Mouse (Mus musculus): ENCODE results near the gene Gns. TPM values are rescaled to one million over a fixed set of nuclear protein-coding genes. Genes with fewer than 3 reads are reported as not detected.
A peak's percentile ranks its signal among the peaks of the same experiment; 100 is the strongest.

The Gns gene
- total RNA-seq, 2 experiments from 2014 or later: 12.0 to 12.6 TPM

GRCm38 (mm10) chr10:121429089-121429488 is 64.2 kb downstream of the Gns start:
- peak; percentile 23 for ATAC-seq (replicated peaks; ENCODE audit: poor library complexity)

DNA sequence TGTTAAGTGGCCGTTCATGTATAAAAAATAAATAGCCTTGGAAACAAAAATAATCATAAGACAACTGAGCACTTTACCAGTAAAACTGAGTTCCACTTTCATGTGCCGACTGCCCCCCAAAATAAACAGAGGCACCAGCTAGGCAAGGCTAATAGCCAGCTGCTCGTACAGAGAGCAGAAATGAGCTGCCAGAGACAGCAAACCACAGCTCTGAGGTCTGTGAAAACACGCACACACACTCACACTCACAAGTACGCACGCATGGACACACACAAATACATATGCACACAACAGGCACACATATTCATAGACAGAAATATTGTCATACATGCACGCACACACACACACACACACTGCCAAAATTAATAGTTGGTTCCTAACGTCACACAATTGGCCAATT is 64.7 kb downstream of the Gns start:
- no peak for ATAC-seq (replicated peaks; ENCODE audit: poor library complexity)

GRCm38 (mm10) chr10:121429981-121430682 is 65.2 kb downstream of the Gns start:
- no peak for ATAC-seq (replicated peaks; ENCODE audit: poor library complexity)

DNA sequence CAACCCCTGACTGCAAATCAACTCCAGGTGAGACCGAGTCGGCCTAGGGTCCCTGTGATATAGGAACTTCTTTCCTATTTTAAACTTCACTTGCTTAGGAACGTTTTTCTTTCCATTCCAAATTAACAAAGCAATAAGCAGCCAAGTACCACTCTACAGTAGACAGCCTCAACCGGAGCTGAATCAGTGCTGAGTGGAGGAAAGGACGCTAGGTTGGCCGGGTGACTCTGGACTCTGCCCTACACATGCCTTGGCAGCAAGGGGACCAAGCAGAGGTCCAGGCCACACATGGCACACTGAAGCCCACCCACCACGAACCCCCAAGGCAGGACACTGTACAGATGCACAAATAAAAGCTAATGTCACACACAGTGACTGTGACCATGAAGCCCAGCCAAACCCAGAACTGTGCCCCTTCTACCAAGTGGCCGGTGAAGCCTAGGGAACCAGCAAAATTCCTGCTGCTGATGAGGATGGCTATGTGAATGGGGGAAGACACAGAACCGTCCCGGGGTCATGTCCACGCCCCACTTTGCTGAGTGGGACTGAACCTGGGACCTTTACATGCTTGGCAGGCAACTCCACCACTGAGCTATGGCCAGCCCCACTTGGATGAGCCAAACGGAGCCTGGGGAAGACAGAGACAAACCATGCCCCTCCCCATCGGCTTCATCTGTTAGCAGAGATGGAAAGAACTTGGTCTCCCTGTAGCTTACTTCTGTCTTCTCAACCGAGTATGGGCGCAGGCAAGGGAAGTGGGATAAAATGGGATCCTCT is 66.1 kb downstream of the Gns start:
- no peak for ATAC-seq (replicated peaks; ENCODE audit: poor library complexity)

GRCm38 (mm10) chr10:121432041-121432634 is 67.2 kb downstream of the Gns start:
- ATAC-seq (replicated peaks; ENCODE audit: poor library complexity): peak; percentile 32

- ATAC-seq (replicated peaks; ENCODE audit: poor library complexity): peak; percentile 59
Measured at GRCm38 (mm10) chr10:121432635-121433280, 67.9 kb downstream of the Gns start.

DNA sequence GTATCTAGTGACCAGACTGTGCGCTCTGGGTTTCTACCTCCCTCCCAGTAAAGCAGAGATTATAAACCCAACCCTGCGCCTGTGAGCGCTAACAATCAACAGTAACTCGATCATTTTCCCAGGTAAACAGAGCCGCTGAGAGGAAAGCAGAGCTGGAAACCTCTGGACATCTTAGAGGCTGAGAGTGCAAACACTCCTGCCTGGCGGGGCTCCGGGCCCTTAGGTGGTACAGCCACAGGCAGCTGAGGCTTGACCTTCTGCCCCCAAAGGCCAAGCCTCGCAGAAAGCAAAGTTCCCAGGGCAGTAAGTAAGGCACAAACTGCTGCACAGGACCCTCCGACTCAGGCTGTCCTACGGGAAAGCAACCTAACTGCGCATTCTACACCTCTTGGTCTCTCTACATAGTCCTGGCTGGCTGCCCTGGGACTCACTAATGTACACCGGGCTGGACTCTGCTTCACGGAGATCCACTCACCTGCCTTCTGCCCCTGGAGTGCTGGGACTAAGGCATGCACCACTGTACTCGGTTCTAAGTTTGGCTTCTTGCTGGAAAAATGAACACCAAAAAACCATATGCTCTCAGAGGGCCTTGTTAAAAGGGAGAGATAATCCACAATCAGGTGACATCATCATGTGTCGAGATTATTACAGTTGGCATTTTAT is 69.7 kb downstream of the Gns start:
- no peak for ATAC-seq (replicated peaks; ENCODE audit: poor library complexity)

DNA sequence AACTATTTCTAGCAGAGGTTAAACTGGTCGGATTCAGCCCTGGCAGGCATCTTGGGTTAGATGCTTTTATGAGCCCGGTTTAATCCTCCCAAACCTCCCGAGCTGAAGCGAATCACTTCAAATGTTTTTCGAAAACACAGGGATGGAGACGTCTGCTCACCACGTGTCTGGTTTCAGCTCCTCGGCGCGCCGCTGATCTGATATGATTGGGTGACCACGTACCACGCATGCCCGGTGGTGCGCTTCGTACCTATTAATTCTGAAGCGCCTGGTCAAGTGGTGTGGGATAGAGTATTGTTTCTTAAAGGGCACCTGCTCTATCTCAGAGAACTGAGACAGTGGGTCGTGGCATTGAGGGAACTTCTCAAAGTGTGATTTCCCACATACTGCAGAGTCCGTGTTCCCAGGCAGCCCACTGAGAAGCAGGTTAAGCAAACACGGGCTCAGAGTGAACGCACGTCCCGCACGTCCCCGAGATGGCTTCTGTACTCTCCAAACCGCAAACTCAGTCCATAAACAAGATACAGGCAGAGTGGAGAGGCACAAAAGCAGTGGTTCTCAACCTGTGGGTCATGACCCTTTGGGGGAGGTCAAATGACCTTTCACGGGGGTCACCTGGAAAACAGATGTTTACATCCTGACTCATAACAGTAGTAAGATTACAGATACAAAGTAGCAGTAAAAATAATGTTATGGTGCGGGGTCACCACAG is 70.8 kb downstream of the Gns start:
- ATAC-seq (replicated peaks; ENCODE audit: poor library complexity): no peak

GRCm38 (mm10) chr10:121436258-121436645 is 71.4 kb downstream of the Gns start:
- ATAC-seq (replicated peaks; ENCODE audit: poor library complexity): no peak

- no peak for ATAC-seq (replicated peaks; ENCODE audit: poor library complexity)
Measured at GRCm38 (mm10) chr10:121436693-121437092, 71.8 kb downstream of the Gns start.

- ATAC-seq (replicated peaks; ENCODE audit: poor library complexity): no peak
Measured at GRCm38 (mm10) chr10:121438109-121438508, 73.2 kb downstream of the Gns start.

DNA sequence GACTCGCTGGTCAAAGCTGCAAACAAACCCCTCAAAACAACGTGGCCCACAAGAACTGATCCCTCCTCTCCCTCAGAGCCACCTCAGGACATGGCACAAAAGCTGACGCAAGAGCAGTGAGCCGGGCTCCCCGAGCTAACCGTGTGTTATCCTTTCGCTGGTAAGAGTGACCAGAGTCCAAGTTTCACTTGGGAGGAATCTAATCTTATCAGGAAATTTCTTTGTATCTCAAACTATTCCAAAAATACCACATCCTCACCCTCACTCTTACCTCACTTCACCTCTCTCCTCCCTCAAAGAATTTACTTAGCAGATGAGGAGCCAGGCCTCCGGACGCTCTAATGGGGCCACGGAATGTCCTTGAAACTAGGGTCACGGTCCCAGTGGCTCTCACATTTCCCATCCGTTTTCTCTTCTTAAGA is 74.4 kb downstream of the Gns start:
- ATAC-seq (replicated peaks; ENCODE audit: poor library complexity): no peak

GRCm38 (mm10) chr10:121443791-121444190 is 78.9 kb downstream of the Gns start:
- ATAC-seq (replicated peaks; ENCODE audit: poor library complexity): no peak

GRCm38 (mm10) chr10:121444198-121444597 is 79.3 kb downstream of the Gns start:
- no peak for ATAC-seq (replicated peaks; ENCODE audit: poor library complexity)

DNA sequence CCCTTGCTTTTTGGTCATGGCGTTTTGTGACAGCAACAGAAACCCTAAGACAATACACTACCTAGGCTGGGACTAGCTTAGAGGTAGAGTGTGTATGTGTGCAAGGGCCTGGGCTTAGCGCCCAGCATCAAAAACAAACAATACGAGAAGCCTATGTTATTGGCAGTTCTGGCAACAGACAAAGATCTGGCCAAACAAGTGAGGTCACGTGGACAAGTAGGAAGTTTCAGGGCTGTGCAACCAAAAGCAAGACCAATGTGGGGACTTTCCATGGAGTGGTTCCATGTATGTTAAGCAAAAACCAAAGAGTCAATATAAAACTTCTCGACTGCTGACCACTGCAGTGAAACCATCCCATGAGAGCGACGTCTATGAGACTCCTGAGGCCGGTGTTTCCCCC is 80.9 kb downstream of the Gns start:
- ATAC-seq (replicated peaks; ENCODE audit: poor library complexity): no peak

Other genes with a start within 250 kb of the Gns start
- 0.51 and 0.59 TPM in 2 replicates for gene Tbc1d30, start 13.8 kb upstream of the Gns start, total RNA-seq (2015)
- gene Tbc1d30, start 13.8 kb upstream of the Gns start, total RNA-seq (2017): 1.3 TPM in 1 of 2 replicates, not detected in the other
- 23.3 and 24.7 TPM in 2 replicates for gene Rassf3, start 111.3 kb downstream of the Gns start, total RNA-seq (2015)
- 18.2 and 20.0 TPM in 2 replicates for gene Rassf3, start 111.3 kb downstream of the Gns start, total RNA-seq (2017)
- gene Tbk1, start 221.7 kb downstream of the Gns start, total RNA-seq (2015): 36.9 and 39.3 TPM in 2 replicates
- 71.9 and 78.3 TPM in 2 replicates for gene Tbk1, start 221.7 kb downstream of the Gns start, total RNA-seq (2017)